Mouse (Mus musculus): ENCODE results near the gene Gucy2e.

DNA sequence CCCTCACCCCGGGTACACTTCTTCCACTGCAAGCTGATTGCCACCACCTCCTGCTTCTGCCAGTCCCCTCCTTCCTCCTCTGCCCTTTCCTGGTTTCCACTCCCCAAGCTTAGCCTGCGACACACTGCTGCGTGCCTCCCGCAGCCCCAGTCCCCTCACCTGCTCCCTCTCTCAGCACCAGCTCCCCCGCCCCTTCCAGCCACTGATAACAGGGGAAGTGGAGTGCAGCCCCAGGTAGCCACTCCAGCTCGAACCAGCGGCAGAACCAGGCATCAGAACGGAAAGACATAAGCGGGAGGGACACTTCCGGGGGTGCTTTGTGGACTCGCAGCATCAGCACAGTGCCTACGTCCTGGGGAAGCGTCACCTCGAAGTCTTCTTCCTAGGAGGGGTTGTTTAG is 39.6 kb downstream of the Gucy2e start:
- TF ChIP-seq CTCF (IDR thresholded peaks at IDR 0.05; ENCODE audit: low read depth) (no peak), EP300 (optimal IDR thresholded peaks at IDR 0.05) (no peak)

Data from stomach, postnatal 0 days (tissue).